Comparison of ENCODE assay signal across 34 mouse cellular contexts in genomic region chr2:149872496-149872895, GRCm38 (mm10). TPM values are rescaled to one million over a fixed set of nuclear protein-coding genes. Genes with fewer than 3 reads are reported as not detected.
A peak's percentile ranks its signal among the peaks of the same experiment; 100 is the strongest.
DNase-seq lines count a peak whose midpoint lies in the region; TF ChIP-seq lines count a peak whose summit lies in the region.
"Had no signal": no experiment of that assay in that cellular context is flagged by ENCODE, and none has a peak within 500 bp of the region (broad histone marks: within the 10 kb centered on the region; RNA-seq: fewer than 3 reads in every experiment).

No protein-coding gene starts in this region.

- no peaks in the 10 kb centered on the region for H3K4me1 ChIP-seq in lung, adult 2 months (ENCODE audit: control insufficient read depth, insufficient read depth, low read length)
- H3K4me1 ChIP-seq: embryonic facial prominence, embryonic 10.5 days; embryonic facial prominence, embryonic 15.5 days; forebrain, embryonic 12.5 days; heart, embryonic 10.5 days; heart, embryonic 15.5 days; intestine, embryonic 15.5 days; limb, embryonic 15.5 days; liver, embryonic 13.5 days; midbrain, embryonic 13.5 days; neural tube, embryonic 13.5 days had no signal

- TF ChIP-seq POLR2A in lung, adult 2 months (IDR thresholded peaks at IDR 0.05; ENCODE audit: borderline replicate concordance, extremely low read depth, low read depth, low read length): no peak

- no peak overlapping the region for H3K4me3 ChIP-seq in lung, adult 2 months (replicated peaks; ENCODE audit: extremely low read depth, low read depth, low read length)
- H3K4me3 ChIP-seq: embryonic facial prominence, embryonic 10.5 days; embryonic facial prominence, embryonic 15.5 days; forebrain, embryonic 12.5 days; heart, embryonic 10.5 days; heart, embryonic 15.5 days; intestine, embryonic 15.5 days; limb, embryonic 15.5 days; liver, embryonic 13.5 days; midbrain, embryonic 13.5 days; neural tube, embryonic 13.5 days had no signal

- DNase-seq in frontal cortex, adult 2 months (ENCODE audit: extremely low spot score in 1 of 2, low spot score in 1 of 2): peak; percentile 28 to 35
- no peak for DNase-seq in frontal cortex, postnatal 10 days (ENCODE audit: low spot score in 2 of 2)
- DNase-seq in left cerebral cortex, adult 18-20 months (ENCODE audit: low spot score in 2 of 2): peak; percentile 15 to 28
- no peak for DNase-seq in left cerebral cortex, postnatal 4 days
- DNase-seq in right cerebral cortex, adult 2 months (ENCODE audit: low spot score in 2 of 2): peak; percentile 15 to 25
- no peak for DNase-seq in right cerebral cortex, postnatal 25 days
- DNase-seq in lung, adult 2 months: no peak
- DNase-seq: adrenal gland, postnatal 14 days; cerebellum, postnatal 25 days; forebrain, postnatal 0 days; gastrocnemius, postnatal 10 days; kidney, adult 2 months; kidney, postnatal 36 days; liver, embryonic 13.5 days; lung, adult 18-20 months; lung, postnatal 10 days had no signal

- no peak for TF ChIP-seq CTCF in lung, adult 2 months (IDR thresholded peaks at IDR 0.05; ENCODE audit: insufficient read depth, low read length)

- intact Hi-C loops in left cerebral cortex, postnatal 4 days (cut with DNase I): no loop called here

- 77% methylated on average over 4 of the region's 4 CpGs for WGBS in lung, adult 2 months

RNA-seq across cellular contexts. Expression of gene C530025M09Rik, which starts 41.5 kb away (rescaled TPM):
- 0.14 and 0.80 TPM in 2 replicates for polyA plus RNA-seq in frontal cortex, adult 2 months (2012; rRNA removed)
- 1 to 10 TPM; 1.7 to 2.1 TPM for total RNA-seq in left cerebral cortex, adult 18-20 months (2021)
- total RNA-seq in left cerebral cortex, postnatal 4 days (2021): 1 to 10 TPM; 1.7 to 3.0 TPM
- not detected in 2 replicates for polyA plus RNA-seq in lung, adult 2 months (2012; rRNA removed)
- total RNA-seq: adrenal gland, postnatal 14 days; gastrocnemius, postnatal 10 days; heart, postnatal 25 days; megakaryocyte-erythroid progenitor cell, adult 5-6 weeks; MEL had no signal
- polyA plus RNA-seq: embryonic facial prominence, embryonic 10.5 days; embryonic facial prominence, embryonic 15.5 days; gonadal fat pad, adult 2 months; heart, embryonic 15.5 days; intestine, embryonic 15.5 days; kidney, adult 2 months; kidney, embryonic 16.5 days; limb, embryonic 15.5 days; liver, embryonic 13.5 days; macrophage; Patski; small intestine, adult 2 months; stomach, embryonic 14.5 days had no signal

RNA-seq across cellular contexts. Expression of gene Syndig1, which starts 43.5 kb away (rescaled TPM):
- 29.2 and 35.3 TPM in 2 replicates for polyA plus RNA-seq in frontal cortex, adult 2 months (2012; rRNA removed)
- total RNA-seq in left cerebral cortex, adult 18-20 months (2021): 10 to 100 TPM; 52.9 to 64.0 TPM
- 10 to 100 TPM; 40.8 to 41.9 TPM for total RNA-seq in left cerebral cortex, postnatal 4 days (2021)
- 0.15 and 0.28 TPM in 2 replicates for polyA plus RNA-seq in lung, adult 2 months (2012; rRNA removed)
- total RNA-seq: heart, postnatal 25 days; megakaryocyte-erythroid progenitor cell, adult 5-6 weeks; MEL had no signal
- polyA plus RNA-seq: macrophage had no signal

Comparison
In these comparisons a context has a peak if more than half of its experiments do, and no peak if none do; other contexts are left out.
1. DNase-seq: peak in frontal cortex, adult 2 months (2 of 2), left cerebral cortex, adult 18-20 months (2 of 2) and right cerebral cortex, adult 2 months (2 of 2); none in frontal cortex, postnatal 10 days (0 of 2), left cerebral cortex, postnatal 4 days (single experiment), right cerebral cortex, postnatal 25 days (single experiment) and lung, adult 2 months (single experiment).